Mouse (Mus musculus) adrenal gland, adult (tissue): ENCODE data around the gene Gm609.
"Not testable (repeated sequence)": the region's sequence is repeated elsewhere in the genome, so short reads cannot be mapped to it uniquely, and the experiment has no call there.

Experiments
- DNase-seq, 2 experiments: peaks; one replicate each; pipeline ENCODE4 v3.0.0; 2022 to 2023; ENCODE audit warnings: low spot score in 1 of 2; ENCODE audit not compliant: inconsistent age in 2 of 2

Gm609 gene

DNA sequence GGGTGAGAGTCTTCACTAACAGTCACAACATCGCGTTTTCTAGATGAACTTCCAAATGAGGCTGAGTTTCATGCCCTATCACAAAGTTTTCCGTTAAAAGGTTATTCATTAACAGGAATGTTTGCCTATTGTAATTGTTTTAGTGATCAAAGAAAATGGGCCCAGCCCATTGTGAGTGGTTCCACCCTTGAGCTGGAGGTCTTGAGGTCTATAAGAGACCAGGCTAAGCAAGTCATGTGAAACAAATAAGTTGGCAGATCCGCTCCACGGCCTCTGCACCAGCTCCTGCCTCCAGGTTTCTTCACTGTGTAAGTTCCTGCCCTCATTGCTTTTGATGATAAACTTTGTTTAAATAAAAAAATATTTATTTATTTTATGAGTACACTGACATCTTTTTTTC is at the start of gene Gm609:
Gene Gm609, minus strand, starts transcription at position 43 of the 400 bp plus-strand sequence.
- no peak for DNase-seq

GRCm38 (mm10) chr16:45542108-45542507 is 49.3 kb upstream of the Gm609 start:
- DNase-seq = no peak

- not testable (repeated sequence) for DNase-seq
Observed at GRCm38 (mm10) chr16:45538342-45538741, 45.6 kb upstream of the Gm609 start.

- DNase-seq = no peak
Observed at GRCm38 (mm10) chr16:45535009-45535408, 42.2 kb upstream of the Gm609 start, which contains the start of gene Slc9c1. Gene Slc9c1, plus strand, starts transcription at chr16:45535309.

DNA sequence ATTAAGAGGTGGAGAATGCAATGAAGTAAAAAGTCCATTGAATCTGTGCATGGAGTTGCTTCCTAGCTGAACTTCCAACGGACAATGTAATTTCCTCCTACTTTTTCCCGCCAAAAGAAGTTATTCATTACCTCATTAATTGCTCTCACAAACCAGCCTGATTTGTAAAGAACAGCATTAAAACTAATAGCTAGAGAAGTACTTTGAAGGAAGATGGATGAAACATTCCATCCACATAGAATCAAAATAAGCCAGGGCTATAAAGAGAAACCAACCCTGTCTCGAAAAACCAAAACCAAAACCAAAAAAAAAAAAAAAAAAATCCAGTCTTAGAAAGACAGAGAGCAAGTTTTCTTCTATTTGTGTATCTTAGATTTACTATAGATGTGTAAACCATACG is 39.2 kb upstream of the Gm609 start, which contains the start of gene Gm17783:
Gene Gm17783, minus strand, starts transcription at position 101 of the 400 bp plus-strand sequence.
- DNase-seq = no peak

DNA sequence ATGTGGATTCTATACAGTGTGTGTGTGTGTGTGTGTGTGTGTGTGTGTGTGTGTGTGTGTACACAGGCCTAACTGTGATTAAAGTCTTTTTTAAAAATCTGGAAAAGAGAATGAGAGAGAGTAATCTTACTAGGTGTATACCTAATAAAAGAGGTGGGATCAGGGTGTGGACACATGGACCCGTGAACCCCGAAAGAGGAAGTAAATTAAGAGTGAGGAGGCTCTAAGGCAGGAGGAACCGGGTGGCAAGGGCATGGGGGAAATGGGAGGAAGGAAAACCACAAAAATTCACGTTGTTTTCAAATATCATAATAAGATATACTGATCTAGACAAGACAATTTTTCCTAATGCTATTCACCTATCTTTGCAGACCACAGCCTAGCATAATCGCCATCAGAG is 32.8 kb upstream of the Gm609 start:
- DNase-seq = no peak

GRCm38 (mm10) chr16:45495326-45495725 is 2.6 kb upstream of the Gm609 start:
- DNase-seq = peak in 1 of 2 experiments; percentile 67

DNA sequence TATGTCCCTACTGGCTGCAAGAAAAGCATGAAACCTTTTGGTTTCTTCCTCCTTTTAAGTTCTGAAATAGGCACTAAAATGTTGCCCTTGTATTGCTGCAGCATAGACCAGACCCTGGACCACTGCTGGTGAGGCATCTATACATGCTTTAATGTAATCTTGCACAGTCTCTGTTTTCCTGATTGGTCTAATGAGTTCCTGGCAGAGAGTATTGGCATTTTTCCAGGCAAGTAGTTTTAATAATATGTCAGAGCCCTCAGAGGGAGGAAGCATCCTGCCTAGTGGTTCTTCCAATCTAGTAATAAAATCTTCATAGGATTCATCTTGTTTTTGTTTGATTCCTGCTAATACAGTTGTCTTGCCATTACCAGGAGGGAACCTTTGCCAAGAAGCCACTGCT is 15.8 kb downstream of the Gm609 start:
- no peak for DNase-seq

DNA sequence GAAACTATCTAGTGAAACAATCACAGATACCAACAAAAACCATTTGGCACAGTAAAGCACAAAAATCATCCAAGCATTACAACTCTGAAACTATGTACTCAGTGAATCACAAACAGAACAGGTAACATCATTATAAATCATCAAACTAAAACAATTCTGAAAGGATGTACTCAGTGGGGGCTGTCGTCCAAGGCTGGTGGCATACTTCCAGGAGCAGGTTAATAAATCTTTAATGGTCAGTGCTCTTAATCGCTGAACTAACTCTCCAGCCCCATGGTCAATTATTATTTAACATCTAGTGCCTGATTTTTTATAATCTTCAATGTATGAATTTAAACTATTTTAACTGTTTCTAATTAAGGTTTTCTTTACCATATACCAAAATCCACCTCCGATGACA is 20.9 kb downstream of the Gm609 start:
- peak; percentile 6 to 50 for DNase-seq

DNA sequence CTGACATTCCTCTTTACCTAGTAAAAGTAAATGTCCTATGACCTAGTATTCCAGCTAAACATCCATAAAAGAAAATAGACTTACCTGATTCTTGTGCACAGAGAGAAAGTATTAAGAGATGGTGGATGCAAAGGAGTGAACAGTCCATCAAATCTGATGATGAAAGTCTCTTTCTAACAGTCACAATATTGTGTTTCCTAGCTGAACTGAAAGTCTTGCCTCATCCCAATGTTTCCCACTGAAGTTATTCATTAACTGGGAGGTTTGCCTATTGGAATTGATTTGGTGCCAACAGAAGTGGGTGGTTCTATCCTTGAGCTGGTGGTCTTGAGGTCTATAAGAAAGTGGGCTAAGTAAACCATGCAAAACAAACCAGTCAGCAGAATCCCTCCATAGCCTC is 38.0 kb downstream of the Gm609 start:
- DNase-seq = no peak

- DNase-seq = no peak
Observed at GRCm38 (mm10) chr16:45437230-45437739, 55.5 kb downstream of the Gm609 start.

GRCm38 (mm10) chr16:45435591-45435990 is 57.2 kb downstream of the Gm609 start:
- no peak for DNase-seq

GRCm38 (mm10) chr16:45427651-45428050 is 65.1 kb downstream of the Gm609 start:
- no peak for DNase-seq

DNA sequence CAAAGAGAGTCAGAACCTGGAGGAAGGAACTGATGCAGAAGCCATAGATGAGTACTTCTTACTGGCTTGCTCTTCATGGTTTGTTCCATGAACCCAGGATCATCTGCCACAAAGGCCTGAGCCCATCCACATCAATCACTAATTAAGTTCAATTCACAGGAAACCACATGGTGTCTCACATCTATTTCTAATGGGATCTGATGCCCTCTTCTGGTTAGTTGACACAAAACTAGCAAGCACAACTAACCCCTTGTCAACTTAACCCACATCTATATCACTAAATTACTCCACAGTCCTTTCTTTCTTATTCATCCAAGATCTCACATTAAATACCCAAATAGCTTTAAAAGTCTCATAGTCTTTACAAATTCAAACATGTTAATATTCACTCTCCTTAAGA is 79.3 kb downstream of the Gm609 start:
- no peak for DNase-seq

- DNase-seq = not testable (repeated sequence)
Observed at GRCm38 (mm10) chr16:45409064-45409446, 83.7 kb downstream of the Gm609 start.

GRCm38 (mm10) chr16:45408425-45409063 is 84.2 kb downstream of the Gm609 start, which contains the start of gene Cd200:
Gene Cd200, minus strand, starts transcription at chr16:45409053.
- peak; percentile 56 to 83 for DNase-seq

GRCm38 (mm10) chr16:45407645-45408400 is 84.9 kb downstream of the Gm609 start:
- DNase-seq = no peak

DNA sequence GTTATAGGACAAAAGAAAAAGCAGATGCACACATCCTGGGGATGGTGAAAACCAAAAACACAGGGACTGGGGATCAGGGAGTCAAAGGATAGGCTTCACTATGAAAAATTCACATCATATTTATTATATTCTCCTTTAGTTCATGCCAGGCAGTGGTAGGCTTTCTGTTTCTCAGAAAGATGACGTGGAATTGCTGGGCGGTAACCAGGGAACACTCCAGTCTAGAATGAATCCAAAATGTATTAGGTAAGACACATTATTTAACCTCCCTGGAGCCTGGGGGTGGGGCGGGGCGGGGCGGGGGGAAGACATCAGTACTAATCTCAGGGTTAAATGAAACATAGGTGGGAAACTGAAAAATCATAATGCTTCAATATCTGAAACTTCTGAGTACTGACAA is 85.7 kb downstream of the Gm609 start:
- DNase-seq = no peak

- DNase-seq = peak in 1 of 2 experiments; percentile 21
Observed at GRCm38 (mm10) chr16:45402951-45403350, 89.8 kb downstream of the Gm609 start.

- DNase-seq = no peak
Observed at GRCm38 (mm10) chr16:45402036-45402435, 90.7 kb downstream of the Gm609 start.

DNA sequence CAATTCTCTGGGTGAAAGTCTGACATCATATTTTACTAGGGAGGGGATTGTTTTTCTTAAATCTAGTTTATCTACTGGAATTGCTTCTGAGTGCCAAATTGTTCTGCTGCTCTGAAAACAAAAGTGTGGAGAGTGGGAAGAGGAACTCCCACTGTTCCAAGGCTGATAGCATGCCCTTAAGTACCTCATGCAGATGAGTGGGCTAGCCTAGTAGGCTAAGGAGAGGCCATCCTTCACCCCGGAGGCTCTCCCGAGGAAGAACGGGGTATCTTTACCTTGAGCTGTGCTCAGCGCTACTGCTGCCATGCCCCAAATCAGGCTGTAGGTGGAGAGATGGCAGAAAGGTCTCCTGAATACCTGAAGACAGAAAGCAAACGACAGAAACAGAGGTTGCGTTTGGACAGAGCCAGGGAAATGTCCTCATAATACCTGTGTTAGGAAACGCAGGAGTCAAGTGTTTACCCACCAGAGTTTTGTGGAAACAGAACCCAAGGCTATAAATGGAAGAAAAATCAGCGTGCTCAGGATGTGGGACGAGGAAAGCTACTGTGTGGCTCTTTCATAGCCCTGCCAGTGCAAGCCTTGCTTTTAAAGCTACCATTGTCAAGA is 92.7 kb downstream of the Gm609 start:
- peak in 1 of 2 experiments; percentile 21 for DNase-seq

DNA sequence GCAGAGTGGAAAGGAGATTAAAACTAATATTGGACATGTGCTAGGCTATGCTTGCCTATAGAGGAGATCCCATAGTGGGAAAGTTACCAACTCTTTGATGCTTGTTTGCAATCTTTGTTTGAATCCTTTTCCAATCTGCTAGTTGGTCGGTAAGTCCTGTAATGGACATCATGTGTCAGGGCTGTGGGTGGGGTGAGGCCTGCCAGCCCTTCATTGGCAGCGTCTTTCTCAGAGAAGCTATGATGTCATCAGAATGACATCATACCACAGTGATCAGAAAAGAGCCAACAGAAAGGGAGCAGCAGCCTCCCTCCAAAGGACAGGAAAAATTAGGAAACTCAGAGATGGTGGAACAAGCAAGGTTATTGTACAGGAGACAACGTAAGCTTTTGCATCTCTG is 93.4 kb downstream of the Gm609 start:
- DNase-seq = peak in 1 of 2 experiments; percentile 20
